Mouse (Mus musculus) olfactory bulb, adult 2 months (tissue): ENCODE measurements around the gene Stra6.

ENCODE experiments used
- CTCF ChIP-seq: fragments of 200-500 bp; IDR thresholded peaks from 2 replicates; pipeline ENCODE4 v1.5.1; 2012; ENCODE audit warnings: low read depth, mild to moderate bottlenecking, low read length, moderate library complexity; ENCODE audit not compliant: insufficient read depth
- POLR2A ChIP-seq: fragments of 200-500 bp; IDR thresholded peaks from 2 replicates; pipeline ENCODE4 v1.6.1; 2012; ENCODE audit warnings: mild to moderate bottlenecking, low read depth, low read length, moderate library complexity; ENCODE audit not compliant: insufficient read depth

- TF ChIP-seq CTCF (no peak), POLR2A (no peak)
Observed at GRCm38 (mm10) chr9:58074561-58074960, 11.0 kb downstream of the Stra6 start.
